Comparison of ENCODE assay signal across 8 mouse cellular contexts in genomic region chr6:5255722-5256451, GRCm38 (mm10). TPM values are rescaled to one million over a fixed set of nuclear protein-coding genes. Genes with fewer than 3 reads are reported as not detected.
DNase-seq lines count a peak whose midpoint lies in the region; ATAC-seq and TF ChIP-seq lines count a peak whose summit lies in the region.

Gene Pon3 (minus strand): TSS chr6:5256286.

- no peaks in the 10 kb centered on the region for H3K9me3 ChIP-seq in liver, embryonic 15.5 days (replicated peaks)

- peak; percentile 14; the same call in 1 of the 2 replicates for TF ChIP-seq CTCF in heart, adult 2 months (IDR thresholded peaks at IDR 0.05)
- no peak for TF ChIP-seq CTCF in thymus, adult 2 months (IDR thresholded peaks at IDR 0.05; ENCODE audit: borderline replicate concordance, control insufficient read depth, extremely low read depth, insufficient read depth, low read length, poor library complexity)

- intact Hi-C loops in left cerebral cortex, postnatal 36 days (cut with DNase I): no loop called here
- intact Hi-C loops in heart, adult 2 months (cut with DNase I): loop anchor here (5.0 kb wide), 1 partner anchor 126 kb away; the partner anchor contains the start of gene Asb4

- peak within 1 kb of the TSS; percentile 11 for H3K9ac ChIP-seq in heart, adult 2 months (ENCODE audit: low read depth, low read length)
- H3K9ac ChIP-seq in liver, embryonic 15.5 days: peak within 1 kb of the TSS; percentile 65

- peak; percentile 97 for ATAC-seq in liver, embryonic 15.5 days (ENCODE audit: insufficient read depth)

- peak; percentile 5 to 10 for DNase-seq in left cerebral cortex, postnatal 36 days (ENCODE audit: low spot score in 2 of 2)
- no peak for DNase-seq in left cerebral cortex, adult 8-10 months (ENCODE audit: low spot score in 2 of 2)
- peak; percentile 57 for DNase-seq in embryo, embryonic 9.5 days (ENCODE audit: extremely low spot score)
- DNase-seq in heart, adult 2 months: peak; percentile 74 to 78
- DNase-seq in kidney, adult 11 months: peak; percentile 65
- peak; percentile 47 for DNase-seq in neural tube, embryonic 10.5 days (ENCODE audit: extremely low spot score, low spot score)
- peak; percentile 43 for DNase-seq in thymus, adult 2 months

- H3K27me3 ChIP-seq in heart, adult 2 months (ENCODE audit: control insufficient read depth, insufficient read depth, low read length): no peaks in the 10 kb centered on the region
- no peaks in the 10 kb centered on the region for H3K27me3 ChIP-seq in liver, embryonic 15.5 days
- H3K27me3 ChIP-seq in thymus, adult 2 months (ENCODE audit: control insufficient read depth, insufficient read depth, low read length): no peaks in the 10 kb centered on the region

- H3K79me2 ChIP-seq in heart, adult 2 months (replicated peaks; ENCODE audit: control insufficient read depth, insufficient read depth, low read length): no peaks in the 10 kb centered on the region

- peak; percentile 73 for TF ChIP-seq POLR2A in heart, adult 2 months (IDR thresholded peaks at IDR 0.05; ENCODE audit: insufficient read depth, low read depth, low read length)
- no peak for TF ChIP-seq POLR2A in thymus, adult 2 months (IDR thresholded peaks at IDR 0.05; ENCODE audit: control insufficient read depth, extremely low read depth, insufficient read depth, low read length, poor library complexity)

- H3K4me3 ChIP-seq in heart, adult 2 months: peak within 1 kb of the TSS; percentile 57
- peak within 1 kb of the TSS; percentile 65 for H3K4me3 ChIP-seq in liver, embryonic 15.5 days (replicated peaks)
- H3K4me3 ChIP-seq in thymus, adult 2 months (ENCODE audit: control insufficient read depth, insufficient read depth, low read length): peak within 1 kb of the TSS; percentile 36

- TF ChIP-seq EP300 in heart, adult 2 months (IDR thresholded peaks at IDR 0.05; ENCODE audit: insufficient read depth, low read depth, low read length): no peak

- H3K27ac ChIP-seq in heart, adult 2 months: peak within 1 kb of the TSS; percentile 77
- peak within 1 kb of the TSS; percentile 60 for H3K27ac ChIP-seq in liver, embryonic 15.5 days (replicated peaks)
- no peak within 1 kb of the TSS for H3K27ac ChIP-seq in thymus, adult 2 months (ENCODE audit: control insufficient read depth, insufficient read depth, low read length)

- H3K36me3 ChIP-seq in heart, adult 2 months (ENCODE audit: control insufficient read depth, insufficient read depth, low read length): peaks cover 2% of the 10 kb centered on the region; the same call in 1 of the 2 replicates
- H3K36me3 ChIP-seq in liver, embryonic 15.5 days (replicated peaks): no peaks in the 10 kb centered on the region
- no peaks in the 10 kb centered on the region for H3K36me3 ChIP-seq in thymus, adult 2 months (ENCODE audit: control insufficient read depth, insufficient read depth, low read length)

- under 1% methylated on average over 16 of the region's 16 CpGs for WGBS in heart, adult 2 months
- 1% methylated on average over 16 of the region's 16 CpGs for WGBS in liver, embryonic 15.5 days (ENCODE audit: insufficient replicate concordance)
- 3% methylated on average over 16 of the region's 16 CpGs for WGBS in thymus, adult 2 months

- H3K4me1 ChIP-seq in heart, adult 2 months (ENCODE audit: control insufficient read depth, insufficient read depth, low read length): peaks cover 2% of the 10 kb centered on the region
- peaks cover 19% of the 10 kb centered on the region for H3K4me1 ChIP-seq in liver, embryonic 15.5 days (replicated peaks)
- peaks cover 6% of the 10 kb centered on the region; the same call in 1 of the 2 replicates for H3K4me1 ChIP-seq in thymus, adult 2 months (replicated peaks; ENCODE audit: control insufficient read depth, insufficient read depth, low read length)

- peak within 1 kb of the TSS; percentile 88 for H3K4me2 ChIP-seq in liver, embryonic 15.5 days

RNA-seq across cellular contexts. Expression of gene Pon3, which starts in this region (rescaled TPM):
- 1 to 10 TPM; 2.1 to 3.2 TPM for total RNA-seq in left cerebral cortex, postnatal 36 days (2021)
- total RNA-seq in left cerebral cortex, adult 8-10 months (2022): 1 to 10 TPM; 2.2 to 4.9 (median 3.9) TPM
- total RNA-seq in heart, adult 2 months (2021): 10 to 100 TPM; 21.4 to 22.6 TPM
- polyA plus RNA-seq in heart, adult 2 months (2012; rRNA removed): 16.5 and 29.4 TPM in 2 replicates
- 20.6 and 23.0 TPM in 2 replicates for polyA plus RNA-seq in liver, embryonic 15.5 days (2015; fragmentation: Nextera tagmentation; extraction: Ambion mirVana)
- 3.9 and 5.4 TPM in 2 replicates for polyA plus RNA-seq in thymus, adult 2 months (2012; rRNA removed)

Comparison
In these comparisons a context has a peak if more than half of its experiments do, and no peak if none do; other contexts are left out.
1. DNase-seq: peak in left cerebral cortex, postnatal 36 days (2 of 2), embryo, embryonic 9.5 days (single experiment), heart, adult 2 months (2 of 2), kidney, adult 11 months (single experiment), neural tube, embryonic 10.5 days (single experiment) and thymus, adult 2 months (single experiment); none in left cerebral cortex, adult 8-10 months (0 of 2).
2. Peak in every context shown above with its lines, with median percentiles within 50 percentile points of each other: H3K4me3 ChIP-seq.